Mouse (Mus musculus) right cerebral cortex, postnatal 25 days (tissue): ENCODE measurements around the gene Cox7b.
"Not testable (repeated sequence)": the region's sequence is repeated elsewhere in the genome, so short reads cannot be mapped to it uniquely, and the experiment has no call there.

Source experiments
- DNase-seq: peaks from one replicate; pipeline ENCODE4 v3.0.0; 2022

Cox7b gene

GRCm38 (mm10) chrX:106015571-106016322, at the start of gene Cox7b:
Gene Cox7b, plus strand, starts transcription at chrX:106015700.
- DNase-seq = peak; percentile 65

- no peak for DNase-seq
These were observed 13.9 kb upstream of the Cox7b start for GRCm38 (mm10) chrX:106001605-106002004.

GRCm38 (mm10) chrX:106010762-106011161, 4.7 kb upstream of the Cox7b start:
- no peak for DNase-seq

GRCm38 (mm10) chrX:106011465-106012159, 3.9 kb upstream of the Cox7b start, which contains the start of gene Magt1:
Gene Magt1, minus strand, starts transcription at chrX:106011906.
- DNase-seq = peak; percentile 70

GRCm38 (mm10) chrX:106012559-106012958, 2.9 kb upstream of the Cox7b start:
- DNase-seq = no peak

- no peak for DNase-seq
These were observed 2.3 kb upstream of the Cox7b start for GRCm38 (mm10) chrX:106013217-106013616.

GRCm38 (mm10) chrX:106014741-106015377, 641 bp upstream of the Cox7b start:
- not testable (repeated sequence) for DNase-seq

GRCm38 (mm10) chrX:106017102-106017501, 1.6 kb downstream of the Cox7b start:
- DNase-seq = no peak

GRCm38 (mm10) chrX:106017516-106017915, 2.0 kb downstream of the Cox7b start:
- DNase-seq = no peak

GRCm38 (mm10) chrX:106026418-106027342, 11.2 kb downstream of the Cox7b start, which contains the start of gene Atp7a:
Gene Atp7a, plus strand, starts transcription at chrX:106027276.
- DNase-seq = peak; percentile 89

- DNase-seq = no peak
These were observed 11.8 kb downstream of the Cox7b start for GRCm38 (mm10) chrX:106027343-106027674.

- no peak for DNase-seq
These were observed 14.7 kb downstream of the Cox7b start for GRCm38 (mm10) chrX:106030176-106030575.

- no peak for DNase-seq
These were observed 15.6 kb downstream of the Cox7b start for GRCm38 (mm10) chrX:106031124-106031523.

GRCm38 (mm10) chrX:106035727-106036126, 20.2 kb downstream of the Cox7b start:
- DNase-seq = no peak

- no peak for DNase-seq
These were observed 21.8 kb downstream of the Cox7b start for GRCm38 (mm10) chrX:106037185-106037752.

- no peak for DNase-seq
These were observed 28.5 kb downstream of the Cox7b start for GRCm38 (mm10) chrX:106043863-106044617.

- no peak for DNase-seq
These were observed 30.0 kb downstream of the Cox7b start for GRCm38 (mm10) chrX:106045455-106045854.

GRCm38 (mm10) chrX:106045928-106046327, 30.4 kb downstream of the Cox7b start:
- no peak for DNase-seq

- no peak for DNase-seq
These were observed 32.7 kb downstream of the Cox7b start for GRCm38 (mm10) chrX:106048191-106048590.
